ENCODE assay signal across 9 mouse cellular contexts in the genomic region with DNA sequence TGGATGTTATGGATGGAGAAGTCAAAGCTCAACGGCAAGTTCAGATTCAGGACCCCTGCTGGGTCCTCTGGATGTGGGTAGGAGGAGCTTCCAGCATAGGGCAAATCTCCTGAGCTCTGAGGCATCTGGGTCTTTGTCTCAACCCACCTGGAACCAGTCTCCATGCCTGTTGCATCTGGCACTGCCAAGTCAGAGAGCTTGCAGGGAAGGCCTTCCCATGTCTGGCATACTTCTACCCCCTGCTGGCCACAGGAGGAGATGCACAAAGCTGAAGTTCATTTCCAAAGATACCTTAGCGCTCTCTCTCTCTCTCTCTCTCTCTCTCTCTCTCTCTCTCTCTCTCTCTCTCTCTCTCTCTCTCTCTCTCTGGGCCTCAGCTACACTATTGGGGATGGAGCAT. TPM values are rescaled to one million over a fixed set of nuclear protein-coding genes. Genes with fewer than 3 reads are reported as not detected.
DNase-seq lines count a peak whose midpoint lies in the region; ATAC-seq lines count a peak whose summit lies in the region.
"Had no signal": no experiment of that assay in that cellular context is flagged by ENCODE, and none has a peak within 500 bp of the region (broad histone marks: within the 10 kb centered on the region; RNA-seq: fewer than 3 reads in every experiment).

No protein-coding gene starts in this region.

- H3K9ac ChIP-seq in forebrain, embryonic 11.5 days (ENCODE audit: low read length) = no peak overlapping the region
- H3K9ac ChIP-seq in kidney, embryonic 16.5 days (replicated peaks; ENCODE audit: low read length) = no peak overlapping the region
- H3K9ac ChIP-seq in stomach, embryonic 14.5 days (replicated peaks; ENCODE audit: low read depth, low read length) = no peak overlapping the region

- WGBS in forebrain, embryonic 11.5 days = 82% methylated on average over 2 of the region's 2 CpGs
- 73% methylated on average over 2 of the region's 2 CpGs for WGBS in forebrain, embryonic 10.5 days
- 49% methylated on average over 2 of the region's 2 CpGs for WGBS in kidney, embryonic 16.5 days
- WGBS in stomach, embryonic 14.5 days = 52% methylated on average over 2 of the region's 2 CpGs

- intact Hi-C loops in gastrocnemius, postnatal 14 days (cut with DNase I; ENCODE audit: low total_unique reads) = no loop called here

- H3K4me3 ChIP-seq in forebrain, embryonic 11.5 days (ENCODE audit: low read depth, low read length) = no peak overlapping the region
- no peak overlapping the region for H3K4me3 ChIP-seq in forebrain, embryonic 10.5 days
- no peak overlapping the region for H3K4me3 ChIP-seq in kidney, embryonic 16.5 days (ENCODE audit: low read length)
- H3K4me3 ChIP-seq in stomach, embryonic 14.5 days (ENCODE audit: low read depth, low read length) = no peak overlapping the region

- H3K4me1 ChIP-seq in forebrain, embryonic 11.5 days (replicated peaks; ENCODE audit: control insufficient read depth, insufficient read depth, low read length) = peaks cover 4% of the 10 kb centered on the region
- H3K4me1 ChIP-seq in forebrain, embryonic 10.5 days = peaks cover 11% of the 10 kb centered on the region
- H3K4me1 ChIP-seq in kidney, embryonic 16.5 days (ENCODE audit: insufficient read depth, low read length) = peaks cover 4% of the 10 kb centered on the region
- no peaks in the 10 kb centered on the region for H3K4me1 ChIP-seq in stomach, embryonic 14.5 days (ENCODE audit: control insufficient read depth, insufficient read depth, low read length)

- ATAC-seq in forebrain, embryonic 11.5 days (replicated peaks; ENCODE audit: low FRiP score) = peak; percentile 70
- ATAC-seq in kidney, embryonic 16.5 days (ENCODE audit: low FRiP score, low TSS enrichment) = peak; percentile 59; the same call in 1 of the 2 replicates
- ATAC-seq in megakaryocyte, adult 5-6 weeks (ENCODE audit: poor library complexity, severe bottlenecking) = peak; percentile 87
- 0 out of 2 replicates have a peak, but pooled peaks have one; percentile 66 for ATAC-seq in stomach, embryonic 14.5 days (ENCODE audit: insufficient number of reproducible peaks, insufficient read depth, low FRiP score, low read depth)

- DNase-seq in forebrain, embryonic 11.5 days (ENCODE audit: low spot score) = peak; percentile 64
- DNase-seq in forebrain, embryonic 10.5 days (ENCODE audit: extremely low spot score, low spot score) = no peak
- DNase-seq in B cell, adult 2 months = peak; percentile 64 to 68
- peak; percentile 73 for DNase-seq in adrenal gland, postnatal 14 days
- peak; percentile 60 for DNase-seq in gastrocnemius, postnatal 14 days

- H3K36me3 ChIP-seq in forebrain, embryonic 11.5 days (ENCODE audit: control insufficient read depth, insufficient read depth, low read length) = no peaks in the 10 kb centered on the region; the same call in 1 of the 2 replicates
- peaks cover 94% of the 10 kb centered on the region for H3K36me3 ChIP-seq in forebrain, embryonic 10.5 days (replicated peaks)
- peaks cover 18% of the 10 kb centered on the region for H3K36me3 ChIP-seq in kidney, embryonic 16.5 days (ENCODE audit: insufficient read depth, low read length)
- peaks cover 40% of the 10 kb centered on the region for H3K36me3 ChIP-seq in stomach, embryonic 14.5 days (ENCODE audit: control insufficient read depth, insufficient read depth, low read length)

- H3K27me3 ChIP-seq in forebrain, embryonic 11.5 days (ENCODE audit: control insufficient read depth, insufficient read depth, low read length) = no peaks in the 10 kb centered on the region
- no peaks in the 10 kb centered on the region for H3K27me3 ChIP-seq in forebrain, embryonic 10.5 days (ENCODE audit: poor library complexity, severe bottlenecking)
- H3K27me3 ChIP-seq in kidney, embryonic 16.5 days (ENCODE audit: insufficient read depth, low read length) = no peaks in the 10 kb centered on the region
- no peaks in the 10 kb centered on the region for H3K27me3 ChIP-seq in stomach, embryonic 14.5 days (ENCODE audit: control insufficient read depth, insufficient read depth, low read length)

- no peak overlapping the region for H3K27ac ChIP-seq in forebrain, embryonic 11.5 days (ENCODE audit: low read depth, low read length)
- H3K27ac ChIP-seq in forebrain, embryonic 10.5 days = no peak overlapping the region
- no peak overlapping the region for H3K27ac ChIP-seq in kidney, embryonic 16.5 days (ENCODE audit: low read length)
- H3K27ac ChIP-seq in stomach, embryonic 14.5 days (ENCODE audit: low read length) = no peak overlapping the region

- no peaks in the 10 kb centered on the region for H3K9me3 ChIP-seq in forebrain, embryonic 11.5 days (ENCODE audit: control insufficient read depth, low read length)
- no peaks in the 10 kb centered on the region for H3K9me3 ChIP-seq in forebrain, embryonic 10.5 days
- H3K9me3 ChIP-seq in kidney, embryonic 16.5 days (ENCODE audit: low read length) = no peaks in the 10 kb centered on the region
- H3K9me3 ChIP-seq in stomach, embryonic 14.5 days (ENCODE audit: control insufficient read depth, low read depth, low read length) = no peaks in the 10 kb centered on the region

- no peak overlapping the region for H3K4me2 ChIP-seq in forebrain, embryonic 11.5 days (ENCODE audit: low read depth, low read length, severe bottlenecking)
- H3K4me2 ChIP-seq in kidney, embryonic 16.5 days (replicated peaks; ENCODE audit: low read depth, low read length) = no peak overlapping the region
- no peak overlapping the region for H3K4me2 ChIP-seq in stomach, embryonic 14.5 days (replicated peaks; ENCODE audit: low read depth, low read length)

RNA-seq across cellular contexts. Expression of a gene that starts 17.1 kb away (rescaled TPM):
- 22.0 and 27.5 TPM in 2 replicates for polyA plus RNA-seq in forebrain, embryonic 11.5 days (2014; fragmentation: Nextera tagmentation; extraction: Ambion mirVana)
- polyA plus RNA-seq in forebrain, embryonic 10.5 days (2016; fragmentation: Nextera tagmentation; extraction: Ambion mirVana) = 28.5 and 29.3 TPM in 2 replicates
- total RNA-seq in adrenal gland, postnatal 14 days (2021) = 5.2 and 9.3 TPM in 2 replicates
- 10 to 100 TPM in 1 of 2 experiments, 1 to 10 TPM in 1; 6.2 to 16.1 TPM for total RNA-seq in gastrocnemius, postnatal 14 days (2021)
- polyA plus RNA-seq in kidney, embryonic 16.5 days (2015; fragmentation: Nextera tagmentation; extraction: Ambion mirVana) = 15.6 and 17.8 TPM in 2 replicates
- total RNA-seq in megakaryocyte, adult 5-6 weeks (2015) = 3.7 and 5.2 TPM in 2 replicates
- 1.6 and 3.1 TPM in 2 replicates for total RNA-seq in megakaryocyte, adult 5-6 weeks (2017)
- polyA plus RNA-seq in stomach, embryonic 14.5 days (2014; fragmentation: Nextera tagmentation; extraction: Ambion mirVana) = 19.8 and 21.1 TPM in 2 replicates

RNA-seq across cellular contexts. Expression of a gene that starts 28.9 kb away (rescaled TPM):
- 43.0 and 43.4 TPM in 2 replicates for polyA plus RNA-seq in forebrain, embryonic 11.5 days (2014; fragmentation: Nextera tagmentation; extraction: Ambion mirVana)
- polyA plus RNA-seq in forebrain, embryonic 10.5 days (2016; fragmentation: Nextera tagmentation; extraction: Ambion mirVana) = 68.6 and 70.9 TPM in 2 replicates
- total RNA-seq in adrenal gland, postnatal 14 days (2021) = 54.2 and 73.7 TPM in 2 replicates
- 10 to 100 TPM; 45.7 to 46.0 TPM for total RNA-seq in gastrocnemius, postnatal 14 days (2021)
- polyA plus RNA-seq in kidney, embryonic 16.5 days (2015; fragmentation: Nextera tagmentation; extraction: Ambion mirVana) = 60.1 and 66.6 TPM in 2 replicates
- 17.7 and 18.6 TPM in 2 replicates for total RNA-seq in megakaryocyte, adult 5-6 weeks (2015)
- 14.2 and 19.8 TPM in 2 replicates for total RNA-seq in megakaryocyte, adult 5-6 weeks (2017)
- 50.2 and 60.2 TPM in 2 replicates for polyA plus RNA-seq in stomach, embryonic 14.5 days (2014; fragmentation: Nextera tagmentation; extraction: Ambion mirVana)

RNA-seq across cellular contexts. Expression of a gene that starts 30.8 kb away (rescaled TPM):
- polyA plus RNA-seq in forebrain, embryonic 11.5 days (2014; fragmentation: Nextera tagmentation; extraction: Ambion mirVana) = 5.2 and 6.5 TPM in 2 replicates
- 0.78 and 1.0 TPM in 2 replicates for polyA plus RNA-seq in forebrain, embryonic 10.5 days (2016; fragmentation: Nextera tagmentation; extraction: Ambion mirVana)
- total RNA-seq in adrenal gland, postnatal 14 days (2021) = 1.6 and 2.6 TPM in 2 replicates
- total RNA-seq in gastrocnemius, postnatal 14 days (2021) = under 1 TPM; 0.55 to 0.64 TPM
- 1.0 and 1.5 TPM in 2 replicates for polyA plus RNA-seq in kidney, embryonic 16.5 days (2015; fragmentation: Nextera tagmentation; extraction: Ambion mirVana)
- total RNA-seq in megakaryocyte, adult 5-6 weeks (2015) = not detected in 2 replicates
- total RNA-seq in megakaryocyte, adult 5-6 weeks (2017) = not detected in 2 replicates
- polyA plus RNA-seq in stomach, embryonic 14.5 days (2014; fragmentation: Nextera tagmentation; extraction: Ambion mirVana) = 0.59 and 0.74 TPM in 2 replicates

RNA-seq across cellular contexts. Expression of a gene that starts 33.3 kb away (rescaled TPM):
- polyA plus RNA-seq in forebrain, embryonic 11.5 days (2014; fragmentation: Nextera tagmentation; extraction: Ambion mirVana) = not detected in 2 replicates
- 0.46 TPM in 1 of 2 replicates, not detected in the other for polyA plus RNA-seq in forebrain, embryonic 10.5 days (2016; fragmentation: Nextera tagmentation; extraction: Ambion mirVana)
- total RNA-seq in adrenal gland, postnatal 14 days (2021) = not detected in 2 replicates
- total RNA-seq in gastrocnemius, postnatal 14 days (2021) = 100 to 1,000 TPM in 1 of 2 experiments, 10 to 100 TPM in 1; 95.9 to 120 TPM
- polyA plus RNA-seq in kidney, embryonic 16.5 days (2015; fragmentation: Nextera tagmentation; extraction: Ambion mirVana) = 0.19 and 0.26 TPM in 2 replicates
- total RNA-seq in megakaryocyte, adult 5-6 weeks (2015) = not detected in 2 replicates
- not detected in 2 replicates for total RNA-seq in megakaryocyte, adult 5-6 weeks (2017)
- polyA plus RNA-seq in stomach, embryonic 14.5 days (2014; fragmentation: Nextera tagmentation; extraction: Ambion mirVana) = not detected in 2 replicates
- total RNA-seq: left cerebral cortex, postnatal 10 days had no signal

RNA-seq across cellular contexts. Expression of a gene that starts 57.1 kb away (rescaled TPM):
- 36.6 and 38.4 TPM in 2 replicates for polyA plus RNA-seq in forebrain, embryonic 11.5 days (2014; fragmentation: Nextera tagmentation; extraction: Ambion mirVana)
- polyA plus RNA-seq in forebrain, embryonic 10.5 days (2016; fragmentation: Nextera tagmentation; extraction: Ambion mirVana) = 28.8 and 33.1 TPM in 2 replicates
- total RNA-seq in adrenal gland, postnatal 14 days (2021) = 45.6 and 48.7 TPM in 2 replicates
- 1 to 10 TPM; 6.1 to 7.0 TPM for total RNA-seq in gastrocnemius, postnatal 14 days (2021)
- 44.0 and 46.9 TPM in 2 replicates for polyA plus RNA-seq in kidney, embryonic 16.5 days (2015; fragmentation: Nextera tagmentation; extraction: Ambion mirVana)
- 23.7 and 27.7 TPM in 2 replicates for total RNA-seq in megakaryocyte, adult 5-6 weeks (2015)
- total RNA-seq in megakaryocyte, adult 5-6 weeks (2017) = 25.2 and 31.5 TPM in 2 replicates
- 36.2 and 38.0 TPM in 2 replicates for polyA plus RNA-seq in stomach, embryonic 14.5 days (2014; fragmentation: Nextera tagmentation; extraction: Ambion mirVana)
